In the genomic region with DNA sequence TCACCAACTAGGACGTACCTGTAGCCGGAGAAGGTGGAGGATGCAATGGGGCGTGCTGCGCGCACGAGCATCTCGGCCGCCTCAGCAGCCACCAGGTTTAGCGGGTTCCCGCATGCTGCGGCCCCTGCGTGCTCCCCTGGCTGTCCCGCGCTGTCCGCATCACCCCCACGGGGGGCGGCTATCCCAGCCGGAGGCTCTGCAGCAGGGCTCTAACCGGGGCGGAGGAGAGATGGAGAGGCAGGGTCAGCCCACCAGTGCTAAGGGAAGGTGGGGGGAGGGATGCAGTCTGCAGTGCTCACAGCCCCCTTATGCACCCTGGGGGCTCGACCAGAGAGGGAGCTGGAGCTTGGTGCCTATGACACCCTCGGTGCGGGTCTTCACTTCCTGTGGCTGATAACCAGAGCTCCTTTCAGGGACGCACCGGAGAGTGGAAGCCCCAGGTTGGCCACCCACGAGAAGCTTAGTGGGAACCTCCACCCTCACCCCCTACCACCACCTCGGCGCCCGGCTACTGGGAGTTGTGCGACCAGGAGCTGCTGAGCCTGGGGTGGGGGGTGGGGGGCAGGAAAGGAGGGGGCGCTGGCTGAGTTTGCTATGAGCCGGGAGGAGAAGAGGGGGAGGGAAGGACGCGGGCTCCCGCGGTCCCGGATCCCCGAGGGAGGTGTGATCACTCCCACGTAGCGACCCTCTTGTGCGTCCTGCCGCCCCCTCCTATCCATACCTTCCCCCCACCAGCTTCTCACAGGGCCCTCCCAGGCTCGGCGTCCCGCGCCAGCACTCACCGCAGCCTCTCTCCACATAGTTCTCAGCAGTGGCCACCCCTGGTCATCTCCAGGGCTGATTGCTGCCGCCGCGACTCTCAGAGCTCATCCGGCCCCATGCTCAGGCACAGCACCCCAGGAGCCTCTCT, we compare ENCODE assay signal across 9 mouse cellular contexts. TPM values are rescaled to one million over a fixed set of nuclear protein-coding genes. Genes with fewer than 3 reads are reported as not detected.
A peak's percentile ranks its signal among the peaks of the same experiment; 100 is the strongest.
DNase-seq lines count a peak whose midpoint lies in the region; ATAC-seq and TF ChIP-seq lines count a peak whose summit lies in the region.
"Had no signal": no experiment of that assay in that cellular context is flagged by ENCODE, and none has a peak within 500 bp of the region (broad histone marks: within the 10 kb centered on the region; RNA-seq: fewer than 3 reads in every experiment).

No protein-coding gene starts in this region.

- peaks cover 27% of the 10 kb centered on the region for H3K4me1 ChIP-seq in neural tube, embryonic 12.5 days

- H3K4me2 ChIP-seq in neural tube, embryonic 12.5 days (replicated peaks): peak overlapping the region; percentile 90

- H3K9ac ChIP-seq in neural tube, embryonic 12.5 days: peak overlapping the region; percentile 52
- H3K9ac ChIP-seq: liver, embryonic 14.5 days had no signal

- H3K27ac ChIP-seq in neural tube, embryonic 12.5 days: no peak overlapping the region
- H3K27ac ChIP-seq in gastrocnemius, adult 2 months: no peak overlapping the region
- H3K27ac ChIP-seq: liver, embryonic 14.5 days had no signal

- H3K9me3 ChIP-seq in neural tube, embryonic 12.5 days: no peaks in the 10 kb centered on the region

- ATAC-seq in neural tube, embryonic 12.5 days (ENCODE audit: low FRiP score, low read depth): peak; percentile 43

- no peaks in the 10 kb centered on the region for H3K36me3 ChIP-seq in neural tube, embryonic 12.5 days

- H3K4me3 ChIP-seq in neural tube, embryonic 12.5 days: peak overlapping the region; percentile 46
- no peak overlapping the region for H3K4me3 ChIP-seq in gastrocnemius, adult 2 months

- WGBS in neural tube, embryonic 12.5 days: under 1% methylated on average over 49 of the region's 51 CpGs

- intact Hi-C loops in gastrocnemius, adult 2 months (cut with DNase I): loop anchor here (10.0 kb wide), 1 partner anchor 989 kb away; no protein-coding TSS in a partner anchor

- peaks cover 55% of the 10 kb centered on the region for H3K27me3 ChIP-seq in neural tube, embryonic 12.5 days (replicated peaks)

- peak; percentile 59 for DNase-seq in embryo, embryonic 10 days (ENCODE audit: low spot score)
- no peak for DNase-seq in embryo, embryonic 11 days
- peak; percentile 42 for DNase-seq in testis, postnatal 10 days (ENCODE audit: low spot score)
- DNase-seq in testis, postnatal 14 days (ENCODE audit: low spot score): no peak
- peak; percentile 49 to 54 for DNase-seq in layer of hippocampus, postnatal 14 days (ENCODE audit: low spot score in 2 of 2)
- DNase-seq in gastrocnemius, adult 2 months: no peak
- no peak for DNase-seq in urinary bladder, postnatal 25 days (ENCODE audit: low spot score)

- no peak for TF ChIP-seq CTCF in gastrocnemius, adult 2 months (IDR thresholded peaks at IDR 0.05)

RNA-seq across cellular contexts. Expression of a gene that starts 1.1 kb away (rescaled TPM):
- total RNA-seq in layer of hippocampus, postnatal 14 days (2021): 100 to 1,000 TPM; 273 to 305 TPM
- 2.3 and 2.9 TPM in 2 replicates for polyA plus RNA-seq in neural tube, embryonic 12.5 days (2016; fragmentation: Nextera tagmentation; extraction: Ambion mirVana)
- under 1 TPM in 1 of 2 experiments, not detected in 1; 0.14 TPM for total RNA-seq in gastrocnemius, adult 2 months (2021)
- polyA plus RNA-seq: liver, embryonic 14.5 days had no signal

Comparison
In these comparisons a context has a peak if more than half of its experiments do, and no peak if none do; other contexts are left out.
1. DNase-seq: peak in embryo, embryonic 10 days (single experiment), testis, postnatal 10 days (single experiment) and layer of hippocampus, postnatal 14 days (2 of 2); none in embryo, embryonic 11 days (single experiment), testis, postnatal 14 days (single experiment), gastrocnemius, adult 2 months (single experiment) and urinary bladder, postnatal 25 days (single experiment).
2. RNA of a gene that starts 1.1 kb away (total RNA-seq): 273 to 305 TPM in layer of hippocampus, postnatal 14 days; 0.14 TPM in gastrocnemius, adult 2 months; every median in the first group is over 100 times any median in the second.